Mouse (Mus musculus): ENCODE measurements around the gene Blm. TPM values are rescaled to one million over a fixed set of nuclear protein-coding genes. Genes with fewer than 3 reads are reported as not detected.

Blm gene
- polyA plus RNA-seq, 1 experiment from 2014 or later = 33.1 TPM

GRCm38 (mm10) chr7:80418036-80418435 is 116.9 kb downstream of the Blm start:
- Histone ChIP-seq H3K4me3 (no peak overlapping the region), H3K9me3 (no peaks in the 10 kb centered on the region), H3K36me3 (no peaks in the 10 kb centered on the region), H3K27ac (no peak overlapping the region), H3K4me1 (replicated peaks) (peaks cover 3% of the 10 kb centered on the region; the same call in 1 of the 2 replicates), H3K27me3 (ENCODE audit: insufficient read depth, poor library complexity, severe bottlenecking) (peaks cover 4% of the 10 kb centered on the region; the same call in 1 of the 2 replicates)
- DNase-seq (ENCODE audit: low spot score) = no peak
- WGBS = 80% methylated on average over 3 of the region's 3 CpGs

GRCm38 (mm10) chr7:80417601-80418000 is 117.3 kb downstream of the Blm start:
- Histone ChIP-seq H3K36me3 (no peaks in the 10 kb centered on the region), H3K4me3 (no peak overlapping the region), H3K27ac (no peak overlapping the region), H3K27me3 (ENCODE audit: insufficient read depth, poor library complexity, severe bottlenecking) (peaks cover 4% of the 10 kb centered on the region; the same call in 1 of the 2 replicates), H3K9me3 (no peaks in the 10 kb centered on the region), H3K4me1 (replicated peaks) (no peaks in the 10 kb centered on the region)
- no peak for DNase-seq (ENCODE audit: low spot score)

- no peaks in the 10 kb centered on the region for H3K4me1 ChIP-seq (replicated peaks)
- 90% methylated on average over 7 of the region's 7 CpGs for WGBS
- H3K9me3 ChIP-seq = no peaks in the 10 kb centered on the region
- H3K36me3 ChIP-seq = no peaks in the 10 kb centered on the region
- no peak for DNase-seq (ENCODE audit: low spot score)
- H3K27me3 ChIP-seq (ENCODE audit: insufficient read depth, poor library complexity, severe bottlenecking) = peaks cover 4% of the 10 kb centered on the region; the same call in 1 of the 2 replicates
- no peak overlapping the region for H3K27ac ChIP-seq
- H3K4me3 ChIP-seq = no peak overlapping the region
Observed at GRCm38 (mm10) chr7:80416969-80417368, 118.0 kb downstream of the Blm start.

GRCm38 (mm10) chr7:80414303-80414855 is 120.5 kb downstream of the Blm start:
- no peak overlapping the region for H3K27ac ChIP-seq
- no peak overlapping the region for H3K4me3 ChIP-seq
- no peaks in the 10 kb centered on the region for H3K9me3 ChIP-seq
- no peak for DNase-seq (ENCODE audit: low spot score)
- H3K36me3 ChIP-seq = no peaks in the 10 kb centered on the region
- 86% methylated on average over 7 of the region's 7 CpGs for WGBS
- no peaks in the 10 kb centered on the region for H3K27me3 ChIP-seq (ENCODE audit: insufficient read depth, poor library complexity, severe bottlenecking)
- H3K4me1 ChIP-seq (replicated peaks) = no peaks in the 10 kb centered on the region

GRCm38 (mm10) chr7:80413512-80414302 is 121.2 kb downstream of the Blm start:
- DNase-seq (ENCODE audit: low spot score) = no peak
- Histone ChIP-seq H3K4me1 (replicated peaks) (no peaks in the 10 kb centered on the region), H3K27ac (no peak overlapping the region), H3K27me3 (ENCODE audit: insufficient read depth, poor library complexity, severe bottlenecking) (no peaks in the 10 kb centered on the region), H3K9me3 (no peaks in the 10 kb centered on the region), H3K36me3 (no peaks in the 10 kb centered on the region), H3K4me3 (no peak overlapping the region)
- WGBS = 80% methylated on average over 9 of the region's 9 CpGs

GRCm38 (mm10) chr7:80412781-80413180 is 122.1 kb downstream of the Blm start:
- Histone ChIP-seq H3K27me3 (ENCODE audit: insufficient read depth, poor library complexity, severe bottlenecking) (no peaks in the 10 kb centered on the region), H3K4me1 (replicated peaks) (no peaks in the 10 kb centered on the region), H3K36me3 (no peaks in the 10 kb centered on the region), H3K27ac (no peak overlapping the region), H3K4me3 (no peak overlapping the region), H3K9me3 (no peaks in the 10 kb centered on the region)
- 78% methylated on average over 5 of the region's 5 CpGs for WGBS
- DNase-seq (ENCODE audit: low spot score) = no peak

GRCm38 (mm10) chr7:80412279-80412678 is 122.6 kb downstream of the Blm start:
- H3K27me3 ChIP-seq (ENCODE audit: insufficient read depth, poor library complexity, severe bottlenecking) = no peaks in the 10 kb centered on the region
- H3K27ac ChIP-seq = no peak overlapping the region
- H3K4me1 ChIP-seq (replicated peaks) = no peaks in the 10 kb centered on the region
- DNase-seq (ENCODE audit: low spot score) = no peak
- H3K9me3 ChIP-seq = no peaks in the 10 kb centered on the region
- WGBS = 85% methylated on average over 10 of the region's 10 CpGs
- no peak overlapping the region for H3K4me3 ChIP-seq
- no peaks in the 10 kb centered on the region for H3K36me3 ChIP-seq

GRCm38 (mm10) chr7:80410380-80410779 is 124.5 kb downstream of the Blm start:
- DNase-seq (ENCODE audit: low spot score) = no peak
- no peaks in the 10 kb centered on the region for H3K9me3 ChIP-seq
- 73% methylated on average over 9 of the region's 9 CpGs for WGBS
- H3K36me3 ChIP-seq = no peaks in the 10 kb centered on the region
- no peak overlapping the region for H3K27ac ChIP-seq
- H3K4me1 ChIP-seq (replicated peaks) = no peaks in the 10 kb centered on the region
- H3K4me3 ChIP-seq = no peak overlapping the region
- H3K27me3 ChIP-seq (ENCODE audit: insufficient read depth, poor library complexity, severe bottlenecking) = peaks cover 7% of the 10 kb centered on the region

- H3K27ac ChIP-seq = no peak overlapping the region
- peaks cover 30% of the 10 kb centered on the region for H3K27me3 ChIP-seq (ENCODE audit: insufficient read depth, poor library complexity, severe bottlenecking)
- H3K4me3 ChIP-seq = no peak overlapping the region
- no peaks in the 10 kb centered on the region for H3K36me3 ChIP-seq
- 81% methylated on average over 9 of the region's 9 CpGs for WGBS
- no peaks in the 10 kb centered on the region for H3K9me3 ChIP-seq
- H3K4me1 ChIP-seq (replicated peaks) = no peaks in the 10 kb centered on the region
- no peak for DNase-seq (ENCODE audit: low spot score)
Observed at GRCm38 (mm10) chr7:80407712-80408111, 127.2 kb downstream of the Blm start.

GRCm38 (mm10) chr7:80406186-80406585 is 128.7 kb downstream of the Blm start:
- Histone ChIP-seq H3K9me3 (no peaks in the 10 kb centered on the region), H3K27me3 (ENCODE audit: insufficient read depth, poor library complexity, severe bottlenecking) (peaks cover 30% of the 10 kb centered on the region), H3K4me1 (replicated peaks) (peaks cover 9% of the 10 kb centered on the region), H3K4me3 (no peak overlapping the region), H3K27ac (no peak overlapping the region), H3K36me3 (no peaks in the 10 kb centered on the region)
- no peak for DNase-seq (ENCODE audit: low spot score)
- 89% methylated on average over 3 of the region's 3 CpGs for WGBS

- H3K4me3 ChIP-seq = no peak within 1 kb of the TSS
- H3K36me3 ChIP-seq = no peaks in the 10 kb centered on the region
- H3K4me1 ChIP-seq (replicated peaks) = peaks cover 18% of the 10 kb centered on the region
- H3K9me3 ChIP-seq = no peaks in the 10 kb centered on the region
- WGBS = 78% methylated on average over 9 of the region's 9 CpGs
- no peak within 1 kb of the TSS for H3K27ac ChIP-seq
- no peak for DNase-seq (ENCODE audit: low spot score)
- H3K27me3 ChIP-seq (ENCODE audit: insufficient read depth, poor library complexity, severe bottlenecking) = peaks cover 30% of the 10 kb centered on the region
Observed at GRCm38 (mm10) chr7:80405188-80405695, 129.7 kb downstream of the Blm start, which contains the start of gene Furin. Furin (minus strand) TSS chr7:80405436.

Measured in hindbrain, embryonic 10.5 days (tissue).